Mouse (Mus musculus) limb, embryonic 12.5 days (tissue): ENCODE data around the gene Tgfb1i1. TPM values are rescaled to one million over a fixed set of nuclear protein-coding genes. Genes with fewer than 3 reads are reported as not detected.

Experiments
- ATAC-seq: fragments of 200-750 bp; cut with Nextera tagmentation; 2 replicates; pipeline ENCODE4 v1.8.0; 2017; ENCODE audit warnings: low read depth, moderate TSS enrichment; ENCODE audit not compliant: insufficient number of reproducible peaks, insufficient read depth, low FRiP score, low TSS enrichment
- H3K27ac ChIP-seq: fragments of 300-500 bp; sonication (generic); 2 replicates; pipeline ENCODE4 v1.5.1; 2016; ENCODE audit warnings: mild to moderate bottlenecking, moderate library complexity
- H3K27me3 ChIP-seq: fragments of 300-500 bp; sonication (generic); 2 replicates; pipeline ENCODE4 v1.6.1; 2016; ENCODE audit warnings: mild to moderate bottlenecking, moderate library complexity
- H3K36me3 ChIP-seq: fragments of 300-500 bp; sonication (generic); 2 replicates; pipeline ENCODE4 v1.6.1; 2016; ENCODE audit warnings: mild to moderate bottlenecking, moderate library complexity
- H3K4me1 ChIP-seq: fragments of 300-500 bp; sonication (generic); replicated peaks from 2 replicates; pipeline ENCODE4 v1.6.1; 2016
- H3K4me2 ChIP-seq: fragments of 300-500 bp; sonication (generic); 2 replicates; pipeline ENCODE4 v1.6.1; 2016; ENCODE audit warnings: mild to moderate bottlenecking, moderate library complexity
- H3K4me3 ChIP-seq: fragments of 300-500 bp; sonication (generic); replicated peaks from 2 replicates; pipeline ENCODE4 v1.5.1; 2016; ENCODE audit warnings: mild to moderate bottlenecking
- H3K9ac ChIP-seq: fragments of 300-500 bp; sonication (generic); replicated peaks from 2 replicates; pipeline ENCODE4 v1.6.1; 2016; ENCODE audit warnings: mild to moderate bottlenecking, moderate library complexity
- H3K9me3 ChIP-seq: fragments of 300-500 bp; sonication (generic); 2 replicates; pipeline ENCODE4 v1.6.1; 2016; ENCODE audit warnings: mild to moderate bottlenecking, moderate library complexity
- WGBS: fragments of 180-500 bp; shearing (Covaris S2); methylation state at CpG from one replicate; pipeline ENCODE4 v1.1.7; 2016; 5-methylcytosine and 5-hydroxymethylcytosine counted together
- polyA plus RNA-seq: library from polyadenylated mRNA; unstranded; fragments of >200 nt; fragmentation: Nextera tagmentation; extraction: Ambion mirVana; gene quantifications from 2 replicates; pipeline ENCODE4 v1.2.1, GENCODE M21; 2016

The Tgfb1i1 gene
- polyA plus RNA-seq, 1 experiment from 2014 or later: 22.3 TPM

GRCm38 (mm10) chr7:128234796-128235195, 11.8 kb upstream of the Tgfb1i1 start:
- Histone ChIP-seq H3K9ac (no peak overlapping the region), H3K36me3 (peaks cover 11% of the 10 kb centered on the region), H3K9me3 (no peaks in the 10 kb centered on the region), H3K4me1 (peaks cover 23% of the 10 kb centered on the region), H3K27ac (no peak overlapping the region), H3K4me2 (no peak overlapping the region), H3K4me3 (no peak overlapping the region), H3K27me3 (no peaks in the 10 kb centered on the region)
- no peak for ATAC-seq
- 78% methylated on average over 2 of the region's 2 CpGs for whole genome bisulfite sequencing

GRCm38 (mm10) chr7:128235481-128235880, 11.1 kb upstream of the Tgfb1i1 start:
- ATAC-seq: no peak
- WGBS: 88% methylated on average over 1 of the region's 1 CpGs
- H3K4me2 ChIP-seq: no peak overlapping the region

DNA sequence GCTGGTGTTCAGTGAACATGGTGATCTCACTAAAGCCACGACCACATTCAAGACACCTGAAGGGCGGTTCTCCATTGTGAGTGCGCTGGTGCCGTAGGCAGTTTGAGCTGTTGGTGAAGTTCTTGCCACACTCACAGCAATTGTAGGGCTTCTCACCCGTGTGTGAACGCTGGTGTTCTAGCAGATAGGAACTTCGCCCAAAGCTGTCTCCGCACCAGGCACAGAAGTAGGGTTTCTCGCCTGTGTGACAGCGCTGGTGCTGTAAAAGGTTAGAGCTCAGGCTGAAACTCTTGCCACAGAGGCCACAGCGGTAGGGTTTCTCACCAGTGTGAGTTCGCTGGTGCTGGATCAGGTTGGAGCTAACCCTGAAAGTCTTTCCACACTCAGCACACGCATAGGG, 10.2 kb upstream of the Tgfb1i1 start:
- no peak overlapping the region for H3K27ac ChIP-seq
- no peak for ATAC-seq
- H3K27me3 ChIP-seq: no peaks in the 10 kb centered on the region
- WGBS: 91% methylated on average over 13 of the region's 13 CpGs
- peak overlapping the region; percentile 72 for H3K4me3 ChIP-seq
- H3K9me3 ChIP-seq: no peaks in the 10 kb centered on the region
- H3K9ac ChIP-seq: no peak overlapping the region
- 0 out of 2 replicates have a peak overlapping the region, but pooled peaks have one; percentile 73 for H3K4me2 ChIP-seq
- peaks cover 23% of the 10 kb centered on the region for H3K4me1 ChIP-seq
- H3K36me3 ChIP-seq: peaks cover 27% of the 10 kb centered on the region

More at GRCm38 (mm10) chr7:128235481-128235880, 11.1 kb upstream of the Tgfb1i1 start:
- Histone ChIP-seq H3K36me3 (peaks cover 17% of the 10 kb centered on the region), H3K9me3 (no peaks in the 10 kb centered on the region), H3K27me3 (no peaks in the 10 kb centered on the region), H3K27ac (no peak overlapping the region), H3K9ac (no peak overlapping the region), H3K4me3 (no peak overlapping the region), H3K4me1 (peaks cover 23% of the 10 kb centered on the region)

DNA sequence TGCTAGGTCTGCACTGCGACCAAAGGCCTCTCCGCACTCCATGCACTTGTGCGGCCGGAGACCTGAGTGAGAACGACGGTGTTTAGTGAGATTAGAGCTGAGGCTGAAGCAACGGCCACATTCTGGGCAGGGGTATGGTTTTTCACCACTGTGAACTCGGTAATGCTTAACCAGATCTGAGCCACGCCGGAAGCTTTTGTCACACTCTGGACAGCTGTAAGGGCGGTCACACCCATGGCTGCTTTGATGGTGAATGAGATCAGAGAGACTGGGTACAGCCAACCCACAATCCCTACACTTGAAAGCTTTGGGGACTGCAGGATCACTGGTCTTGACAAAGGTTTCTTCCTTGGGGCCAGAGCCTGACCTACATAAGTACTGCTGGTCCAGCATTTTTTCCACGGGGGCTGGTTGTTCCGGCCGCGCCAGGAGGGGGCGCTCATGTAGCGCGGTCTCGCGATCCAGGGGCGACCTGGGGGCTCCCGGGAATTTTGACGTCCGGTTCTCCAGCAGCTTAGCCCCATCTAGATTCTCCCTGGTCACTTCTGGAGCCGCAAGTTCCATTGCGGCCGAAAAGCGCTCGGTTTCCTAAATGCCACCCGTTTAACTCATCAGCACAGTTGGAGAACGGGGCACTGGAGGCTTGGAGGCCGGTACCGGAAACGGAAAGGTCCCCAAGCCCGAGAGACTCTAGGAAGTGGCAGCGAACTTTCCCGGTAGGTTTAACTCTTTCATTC, 9.6 kb upstream of the Tgfb1i1 start, which contains the start of gene Armc5:
TSS of gene Armc5 (plus strand) at position 487 of the 737 bp plus-strand sequence.
- 25% methylated on average over 37 of the region's 37 CpGs for WGBS
- no peak for ATAC-seq
- H3K9ac ChIP-seq: peak within 1 kb of the TSS; percentile 78
- no peaks in the 10 kb centered on the region for H3K27me3 ChIP-seq
- H3K4me1 ChIP-seq: peaks cover 23% of the 10 kb centered on the region
- peaks cover 33% of the 10 kb centered on the region for H3K36me3 ChIP-seq
- peak within 1 kb of the TSS; percentile 72 for H3K4me3 ChIP-seq
- H3K9me3 ChIP-seq: no peaks in the 10 kb centered on the region
- peak within 1 kb of the TSS; percentile 96 for H3K27ac ChIP-seq
- H3K4me2 ChIP-seq: peak within 1 kb of the TSS; percentile 73

- Histone ChIP-seq H3K27me3 (no peaks in the 10 kb centered on the region), H3K9ac (peak overlapping the region; percentile 78), H3K4me1 (peaks cover 18% of the 10 kb centered on the region), H3K9me3 (no peaks in the 10 kb centered on the region), H3K27ac (peak overlapping the region; percentile 96), H3K36me3 (peaks cover 38% of the 10 kb centered on the region), H3K4me2 (peak overlapping the region; percentile 73), H3K4me3 (peak overlapping the region; percentile 72)
- no peak; the same call in none of the 2 replicates for ATAC-seq
- under 1% methylated on average over 25 of the region's 25 CpGs for WGBS
Observed at GRCm38 (mm10) chr7:128237593-128237926, 9.1 kb upstream of the Tgfb1i1 start.

GRCm38 (mm10) chr7:128237927-128238778, 8.5 kb upstream of the Tgfb1i1 start, which contains the start of gene 9130023H24Rik:
9130023H24Rik (minus strand) TSS chr7:128238031.
- WGBS: under 1% methylated on average over 72 of the region's 72 CpGs

GRCm38 (mm10) chr7:128238991-128239390, 7.6 kb upstream of the Tgfb1i1 start:
- ATAC-seq: no peak
- Histone ChIP-seq H3K9ac (no peak overlapping the region), H3K36me3 (peaks cover 48% of the 10 kb centered on the region), H3K27me3 (no peaks in the 10 kb centered on the region), H3K4me1 (peaks cover 11% of the 10 kb centered on the region), H3K9me3 (no peaks in the 10 kb centered on the region), H3K4me3 (peak overlapping the region; percentile 72), H3K4me2 (peak overlapping the region; percentile 73), H3K27ac (peak overlapping the region; percentile 96)
- 29% methylated on average over 4 of the region's 4 CpGs for WGBS

More at GRCm38 (mm10) chr7:128237927-128238778, 8.5 kb upstream of the Tgfb1i1 start, which contains the start of gene 9130023H24Rik:
- Histone ChIP-seq H3K4me2 (peak within 1 kb of the TSS; percentile 73), H3K27ac (peak within 1 kb of the TSS; percentile 96), H3K4me3 (peak within 1 kb of the TSS; percentile 72), H3K9me3 (no peaks in the 10 kb centered on the region), H3K4me1 (peaks cover 12% of the 10 kb centered on the region), H3K9ac (peak within 1 kb of the TSS; percentile 78), H3K36me3 (peaks cover 44% of the 10 kb centered on the region), H3K27me3 (no peaks in the 10 kb centered on the region)
- ATAC-seq: peak; percentile 86

DNA sequence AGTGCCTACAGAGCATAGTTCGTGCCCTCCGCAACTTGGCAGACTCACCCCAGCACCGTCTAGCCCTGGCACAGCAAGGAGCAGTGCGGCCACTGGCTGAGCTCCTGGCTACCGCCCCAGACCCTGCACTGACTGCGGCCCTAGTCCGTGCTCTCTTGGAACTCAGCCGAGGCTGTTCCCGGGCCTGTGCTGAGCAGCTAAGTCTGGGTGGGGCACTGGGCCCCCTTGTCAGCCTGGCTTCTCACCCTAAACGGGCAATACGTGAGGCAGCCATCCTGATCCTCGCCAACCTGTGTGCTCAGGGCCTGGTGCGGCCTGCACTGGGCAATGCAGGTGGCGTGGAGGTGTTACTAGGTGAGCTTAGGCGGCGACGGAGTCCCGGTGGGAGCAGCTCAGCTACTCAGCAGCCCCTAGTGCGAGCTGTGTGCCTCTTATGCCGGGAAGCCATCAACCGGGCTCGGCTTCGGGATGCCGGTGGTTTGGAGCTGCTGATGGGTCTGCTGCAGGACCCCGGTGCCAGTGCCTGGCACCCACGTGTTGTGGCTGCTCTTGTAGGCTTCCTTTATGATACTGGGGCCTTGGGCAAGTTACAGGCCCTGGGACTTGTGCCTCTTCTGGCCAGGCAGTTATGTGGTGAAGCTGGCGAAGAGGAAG, 6.4 kb upstream of the Tgfb1i1 start:
- Histone ChIP-seq H3K4me3 (no peak overlapping the region), H3K27me3 (no peaks in the 10 kb centered on the region), H3K4me1 (peaks cover 11% of the 10 kb centered on the region), H3K4me2 (no peak overlapping the region), H3K27ac (no peak overlapping the region), H3K36me3 (peaks cover 59% of the 10 kb centered on the region), H3K9ac (peak overlapping the region; percentile 27; the same call in 1 of the 2 replicates), H3K9me3 (no peaks in the 10 kb centered on the region)
- 92% methylated on average over 27 of the region's 27 CpGs for WGBS
- no peak for ATAC-seq

DNA sequence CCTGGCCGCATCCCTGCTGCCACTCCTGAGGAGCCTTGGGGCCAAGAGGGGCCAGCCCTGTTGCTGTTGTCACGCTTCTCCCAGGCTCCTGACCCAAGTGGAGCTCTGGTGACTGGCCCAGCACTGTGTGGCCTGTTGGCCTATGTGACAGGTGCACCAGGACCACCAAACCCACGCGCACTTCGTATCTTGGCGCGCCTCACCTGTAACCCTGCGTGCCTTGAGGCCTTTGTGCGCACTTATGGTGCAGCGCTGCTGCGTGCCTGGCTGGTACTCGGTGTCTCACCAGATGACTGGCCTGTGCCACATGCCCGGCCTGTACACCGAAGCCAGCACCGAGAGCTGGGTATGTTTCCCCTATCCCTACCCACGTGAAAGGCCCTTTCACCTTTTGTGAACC, 4.3 kb upstream of the Tgfb1i1 start:
- H3K9me3 ChIP-seq: no peaks in the 10 kb centered on the region
- no peak overlapping the region for H3K4me3 ChIP-seq
- H3K27ac ChIP-seq: no peak overlapping the region
- no peak for ATAC-seq
- H3K4me2 ChIP-seq: no peak overlapping the region
- H3K9ac ChIP-seq: no peak overlapping the region
- no peaks in the 10 kb centered on the region for H3K27me3 ChIP-seq
- peaks cover 55% of the 10 kb centered on the region for H3K36me3 ChIP-seq
- 97% methylated on average over 16 of the region's 16 CpGs for WGBS
- peaks cover 17% of the 10 kb centered on the region for H3K4me1 ChIP-seq

GRCm38 (mm10) chr7:128243921-128244320, 2.7 kb upstream of the Tgfb1i1 start:
- Histone ChIP-seq H3K36me3 (peaks cover 55% of the 10 kb centered on the region), H3K9me3 (no peaks in the 10 kb centered on the region), H3K4me2 (no peak overlapping the region), H3K9ac (no peak overlapping the region), H3K4me1 (peaks cover 19% of the 10 kb centered on the region), H3K27ac (no peak overlapping the region), H3K4me3 (no peak overlapping the region), H3K27me3 (peaks cover 9% of the 10 kb centered on the region; the same call in 1 of the 2 replicates)
- ATAC-seq: no peak
- 58% methylated on average over 10 of the region's 10 CpGs for WGBS
